Mouse (Mus musculus) urinary bladder, postnatal 14 days (tissue): ENCODE results near the gene Gm20817.
"Not testable (repeated sequence)": the region's sequence is repeated elsewhere in the genome, so short reads cannot be mapped to it uniquely, and the experiment has no call there.

Source experiments
- DNase-seq: peaks from one replicate; pipeline ENCODE4 v3.0.0; 2021; ENCODE audit warnings: low spot score

Gene Gm20817

DNA sequence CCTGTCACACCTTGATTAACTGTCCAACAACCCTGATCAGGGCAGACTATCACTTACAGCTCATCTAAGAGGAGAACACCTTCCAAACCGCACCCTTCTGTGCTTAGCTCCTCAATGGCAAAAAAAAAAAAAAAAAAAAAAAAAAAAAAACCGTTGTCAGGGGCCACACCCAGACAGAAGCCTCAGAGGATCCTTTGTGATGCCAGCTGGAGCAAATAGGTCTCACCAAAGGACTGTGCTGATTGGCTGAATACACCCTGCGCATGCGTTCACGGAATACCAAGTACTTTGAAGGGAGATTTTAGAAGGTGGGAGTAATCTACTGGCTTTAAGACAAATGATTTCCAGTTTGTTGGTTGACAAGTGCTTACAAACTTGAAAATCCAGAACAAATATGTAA, at the start of gene Gm20817:
Gene Gm20817 (minus strand): TSS at position 101 of the 400 bp plus-strand sequence.
- not testable (repeated sequence) for DNase-seq
